Mouse (Mus musculus) liver, embryonic 16.5 days (tissue): Measurements from ENCODE around the gene Themis. TPM values are rescaled to one million over a fixed set of nuclear protein-coding genes. Genes with fewer than 3 reads are reported as not detected.

Source experiments
- ATAC-seq: fragments of 200-750 bp; cut with Nextera tagmentation; 2 replicates; pipeline ENCODE4 v1.8.0; 2017; ENCODE audit warnings: low read depth, mild to moderate bottlenecking, moderate number of reproducible peaks, moderate library complexity
- H3K27ac ChIP-seq: fragments of 300-500 bp; sonication (generic); 2 replicates; pipeline ENCODE4 v1.5.1; 2014; ENCODE audit warnings: mild to moderate bottlenecking, low read length
- H3K27me3 ChIP-seq: fragments of 300-500 bp; sonication (generic); 2 replicates; pipeline ENCODE4 v1.6.1; 2014; ENCODE audit warnings: low read depth, low read length, mixed read lengths; ENCODE audit not compliant: control insufficient read depth, insufficient read depth
- H3K36me3 ChIP-seq: fragments of 300-500 bp; sonication (generic); 2 replicates; pipeline ENCODE4 v1.6.1; 2014; ENCODE audit warnings: mild to moderate bottlenecking; ENCODE audit not compliant: control insufficient read depth, insufficient read depth
- H3K4me1 ChIP-seq: fragments of 300-500 bp; sonication (generic); 2 replicates; pipeline ENCODE4 v1.6.1; 2014; ENCODE audit warnings: low read depth, low read length, mixed read lengths; ENCODE audit not compliant: control insufficient read depth
- H3K4me2 ChIP-seq: fragments of 300-500 bp; sonication (generic); 2 replicates; pipeline ENCODE4 v1.6.1; 2014; ENCODE audit warnings: low read depth, low read length, mixed read lengths
- H3K4me3 ChIP-seq: fragments of 300-500 bp; sonication (generic); 2 replicates; pipeline ENCODE4 v1.5.1; 2014; ENCODE audit warnings: low read depth, mild to moderate bottlenecking, low read length
- H3K9ac ChIP-seq: fragments of 300-500 bp; sonication (generic); 2 replicates; pipeline ENCODE4 v1.6.1; 2014; ENCODE audit warnings: low read depth, low read length
- H3K9me3 ChIP-seq: fragments of 300-500 bp; sonication (generic); replicated peaks from 2 replicates; pipeline ENCODE4 v1.6.1; 2016; ENCODE audit warnings: low read length; ENCODE audit not compliant: control insufficient read depth
- WGBS: fragments of 180-500 bp; shearing (Covaris S2); extraction: QIAGEN DNeasy Blood & Tissue Kit; methylation state at CpG from one replicate; pipeline ENCODE4 v1.1.7; 2014; ENCODE audit not compliant: insufficient replicate concordance; 5-methylcytosine and 5-hydroxymethylcytosine counted together
- polyA plus RNA-seq: library from polyadenylated mRNA; unstranded; fragments of >200 nt; fragmentation: Nextera tagmentation; extraction: Ambion mirVana; gene quantifications from 2 replicates; pipeline ENCODE4 v1.2.1, GENCODE M21; 2015

The Themis gene
- polyA plus RNA-seq, 1 experiment from 2014 or later, result not detected

DNA sequence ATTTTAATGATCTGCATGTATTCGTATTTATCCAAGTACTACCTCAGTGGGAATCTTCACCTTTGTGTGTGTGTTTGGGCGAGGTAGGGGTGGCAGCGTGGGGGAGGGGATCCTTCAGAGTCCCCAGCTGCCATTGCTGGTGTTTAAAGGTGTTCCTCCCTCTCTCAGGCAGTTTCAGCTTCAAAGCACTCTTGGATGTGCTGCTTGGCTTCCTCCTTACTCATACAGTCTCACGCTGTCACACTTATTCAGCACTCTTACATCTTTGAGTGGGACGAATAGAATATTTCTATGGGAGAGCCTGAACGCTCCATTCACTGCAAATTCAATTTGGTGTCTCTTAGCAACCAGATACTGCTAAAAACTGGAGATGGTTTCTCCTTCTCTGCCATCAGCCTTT, 3.0 kb upstream of the Themis start:
- Histone ChIP-seq H3K27ac (no peak overlapping the region), H3K4me3 (no peak overlapping the region), H3K9ac (no peak overlapping the region), H3K4me1 (no peaks in the 10 kb centered on the region), H3K36me3 (no peaks in the 10 kb centered on the region), H3K4me2 (no peak overlapping the region), H3K27me3 (no peaks in the 10 kb centered on the region), H3K9me3 (no peaks in the 10 kb centered on the region)
- ATAC-seq, result no peak
- whole genome bisulfite sequencing, result 62% methylated on average over 6 of the region's 6 CpGs

- 67% methylated on average over 3 of the region's 3 CpGs for WGBS
- no peak overlapping the region for H3K4me3 ChIP-seq
- H3K27ac ChIP-seq, result no peak overlapping the region
- no peaks in the 10 kb centered on the region for H3K36me3 ChIP-seq
- H3K4me2 ChIP-seq, result no peak overlapping the region
- H3K4me1 ChIP-seq, result no peaks in the 10 kb centered on the region
- ATAC-seq, result no peak
- no peaks in the 10 kb centered on the region for H3K27me3 ChIP-seq
- H3K9ac ChIP-seq, result no peak overlapping the region
- H3K9me3 ChIP-seq, result no peaks in the 10 kb centered on the region
Observed at GRCm38 (mm10) chr10:28673931-28674330, 5.8 kb downstream of the Themis start.

DNA sequence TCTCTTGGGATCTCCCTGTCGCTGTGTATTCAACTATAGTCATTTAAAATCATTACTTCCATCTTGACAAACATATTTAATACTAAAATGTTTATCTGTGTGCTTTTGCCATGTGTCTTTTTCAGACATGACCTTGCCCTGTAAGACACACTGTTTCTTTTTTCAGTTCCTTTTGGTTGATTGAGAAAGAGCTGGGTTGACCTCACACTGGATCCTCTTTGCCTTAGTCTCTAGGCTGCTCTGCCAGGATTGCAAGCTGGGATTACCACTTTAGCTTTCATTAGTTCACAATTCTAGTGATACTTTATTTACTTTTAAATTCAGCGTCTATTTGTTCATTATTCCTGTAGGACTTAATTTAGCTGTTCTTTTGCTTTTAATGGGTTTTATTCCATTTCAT, 7.2 kb downstream of the Themis start:
- Histone ChIP-seq H3K27me3 (no peaks in the 10 kb centered on the region), H3K9me3 (no peaks in the 10 kb centered on the region), H3K4me1 (no peaks in the 10 kb centered on the region), H3K36me3 (no peaks in the 10 kb centered on the region), H3K27ac (no peak overlapping the region), H3K4me3 (no peak overlapping the region), H3K4me2 (no peak overlapping the region), H3K9ac (no peak overlapping the region)
- no peak for ATAC-seq
- 61% methylated on average over 2 of the region's 2 CpGs for WGBS

- no peaks in the 10 kb centered on the region for H3K9me3 ChIP-seq
- ATAC-seq, result no peak
- no peak overlapping the region for H3K4me2 ChIP-seq
- no peak overlapping the region for H3K4me3 ChIP-seq
- H3K36me3 ChIP-seq, result no peaks in the 10 kb centered on the region
- no peaks in the 10 kb centered on the region for H3K27me3 ChIP-seq
- WGBS, result 40% methylated on average over 6 of the region's 6 CpGs
- no peak overlapping the region for H3K27ac ChIP-seq
- H3K9ac ChIP-seq, result no peak overlapping the region
- H3K4me1 ChIP-seq, result no peaks in the 10 kb centered on the region
Observed at GRCm38 (mm10) chr10:28694981-28695380, 26.8 kb downstream of the Themis start.

DNA sequence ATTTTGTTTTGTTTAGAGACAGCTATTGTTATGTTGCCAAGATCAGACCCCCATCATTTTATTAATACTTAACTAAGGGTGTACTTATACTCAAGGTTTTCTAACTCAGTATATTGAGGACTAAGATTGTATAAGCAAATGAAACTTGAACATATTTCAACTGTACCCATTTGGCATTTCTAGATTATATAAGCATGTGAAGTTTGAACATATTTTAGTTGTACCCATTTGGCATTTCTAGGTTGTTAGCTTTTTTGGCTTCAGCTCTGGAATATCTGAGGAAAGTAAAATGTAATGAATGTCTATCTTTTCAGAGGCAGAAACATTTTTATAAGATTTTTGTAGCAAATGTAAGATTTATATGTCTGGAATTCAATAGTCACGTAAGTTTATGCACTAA, 27.9 kb downstream of the Themis start:
- H3K4me3 ChIP-seq, result no peak overlapping the region
- no peaks in the 10 kb centered on the region for H3K4me1 ChIP-seq
- no peaks in the 10 kb centered on the region for H3K9me3 ChIP-seq
- H3K27me3 ChIP-seq, result no peaks in the 10 kb centered on the region
- no peak overlapping the region for H3K9ac ChIP-seq
- no peak overlapping the region for H3K27ac ChIP-seq
- ATAC-seq, result no peak
- no peaks in the 10 kb centered on the region for H3K36me3 ChIP-seq
- WGBS, result 67% methylated on average over 1 of the region's 1 CpGs
- no peak overlapping the region for H3K4me2 ChIP-seq

DNA sequence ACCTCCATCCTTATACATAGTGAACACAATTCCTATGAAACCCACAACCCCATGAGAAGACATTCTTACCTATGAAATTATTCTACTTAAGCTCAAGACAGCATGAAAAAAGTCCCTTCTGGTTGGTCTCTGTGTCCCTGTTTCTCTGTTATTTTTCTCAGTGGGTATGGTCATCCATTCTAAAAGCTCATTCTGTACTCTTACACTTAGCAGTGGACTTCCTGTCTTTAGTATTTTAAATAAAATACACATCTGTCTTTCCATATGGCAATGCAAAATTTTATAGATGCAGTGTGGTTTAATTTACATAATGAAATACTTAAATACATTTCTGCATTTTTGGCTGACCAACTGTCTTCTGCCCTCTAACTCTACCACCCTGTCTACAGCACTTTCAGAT, 30.0 kb downstream of the Themis start:
- Histone ChIP-seq H3K36me3 (no peaks in the 10 kb centered on the region), H3K9me3 (no peaks in the 10 kb centered on the region), H3K4me3 (no peak overlapping the region), H3K27me3 (no peaks in the 10 kb centered on the region), H3K9ac (no peak overlapping the region), H3K27ac (no peak overlapping the region), H3K4me1 (no peaks in the 10 kb centered on the region), H3K4me2 (no peak overlapping the region)
- no peak for ATAC-seq

DNA sequence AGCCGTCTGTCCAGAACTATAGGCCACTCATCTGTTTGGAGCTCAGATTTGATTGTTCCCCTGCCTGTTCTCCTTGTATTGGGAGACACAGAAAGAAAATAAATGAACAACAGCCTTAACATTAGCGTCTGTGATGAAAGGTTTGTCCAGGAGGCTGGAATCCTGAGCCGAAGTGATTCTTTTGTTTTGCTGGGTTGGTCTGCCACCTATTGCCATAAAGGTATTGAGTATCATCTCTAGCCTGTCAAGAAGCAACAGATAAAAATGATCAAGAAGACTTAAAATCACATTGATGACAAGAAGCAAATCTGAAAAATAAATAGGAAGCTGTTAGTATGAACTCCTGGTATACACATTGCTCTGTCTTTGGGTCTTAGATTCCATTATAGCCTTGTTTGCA, 53.7 kb downstream of the Themis start:
- no peaks in the 10 kb centered on the region for H3K9me3 ChIP-seq
- H3K4me2 ChIP-seq, result no peak overlapping the region
- 69% methylated on average over 3 of the region's 3 CpGs for WGBS
- H3K4me3 ChIP-seq, result no peak overlapping the region
- no peak for ATAC-seq
- no peak overlapping the region for H3K27ac ChIP-seq
- no peaks in the 10 kb centered on the region for H3K27me3 ChIP-seq
- H3K9ac ChIP-seq, result no peak overlapping the region
- H3K4me1 ChIP-seq, result no peaks in the 10 kb centered on the region
- no peaks in the 10 kb centered on the region for H3K36me3 ChIP-seq

GRCm38 (mm10) chr10:28723266-28723665, 55.1 kb downstream of the Themis start:
- ATAC-seq, result no peak
- H3K9me3 ChIP-seq, result no peaks in the 10 kb centered on the region

GRCm38 (mm10) chr10:28730122-28730521, 62.0 kb downstream of the Themis start:
- Histone ChIP-seq H3K9ac (no peak overlapping the region), H3K27ac (no peak overlapping the region), H3K4me1 (no peaks in the 10 kb centered on the region), H3K9me3 (no peaks in the 10 kb centered on the region), H3K36me3 (no peaks in the 10 kb centered on the region), H3K4me2 (no peak overlapping the region), H3K4me3 (no peak overlapping the region), H3K27me3 (no peaks in the 10 kb centered on the region)
- ATAC-seq, result no peak
- 3% methylated on average over 2 of the region's 2 CpGs for WGBS

More at GRCm38 (mm10) chr10:28723266-28723665, 55.1 kb downstream of the Themis start:
- 70% methylated on average over 7 of the region's 7 CpGs for WGBS
- no peak overlapping the region for H3K9ac ChIP-seq
- no peaks in the 10 kb centered on the region for H3K27me3 ChIP-seq
- H3K4me3 ChIP-seq, result no peak overlapping the region
- H3K4me1 ChIP-seq, result no peaks in the 10 kb centered on the region
- H3K4me2 ChIP-seq, result no peak overlapping the region
- no peak overlapping the region for H3K27ac ChIP-seq
- H3K36me3 ChIP-seq, result no peaks in the 10 kb centered on the region

- no peak overlapping the region for H3K4me2 ChIP-seq
- H3K4me3 ChIP-seq, result no peak overlapping the region
- H3K9ac ChIP-seq, result no peak overlapping the region
- H3K27ac ChIP-seq, result no peak overlapping the region
- H3K36me3 ChIP-seq, result no peaks in the 10 kb centered on the region
- no peaks in the 10 kb centered on the region for H3K4me1 ChIP-seq
- H3K27me3 ChIP-seq, result no peaks in the 10 kb centered on the region
- no peak for ATAC-seq
- WGBS, result 69% methylated on average over 1 of the region's 1 CpGs
- H3K9me3 ChIP-seq, result no peaks in the 10 kb centered on the region
Observed at GRCm38 (mm10) chr10:28737953-28738352, 69.8 kb downstream of the Themis start.
